Comparison of ENCODE assay signal across 8 mouse cellular contexts in genomic region chr12:86659447-86659968, GRCm38 (mm10). TPM values are rescaled to one million over a fixed set of nuclear protein-coding genes. Genes with fewer than 3 reads are reported as not detected.
A peak's percentile ranks its signal among the peaks of the same experiment; 100 is the strongest.
DNase-seq lines count a peak whose midpoint lies in the region; ATAC-seq lines count a peak whose summit lies in the region.

No protein-coding gene starts in this region.

- H3K36me3 ChIP-seq in lung, embryonic 16.5 days (ENCODE audit: control insufficient read depth, insufficient read depth, low read length), result no peaks in the 10 kb centered on the region
- no peaks in the 10 kb centered on the region for H3K36me3 ChIP-seq in midbrain, embryonic 13.5 days
- no peaks in the 10 kb centered on the region for H3K36me3 ChIP-seq in liver, embryonic 12.5 days

- ATAC-seq in lung, embryonic 16.5 days (ENCODE audit: low read depth), result peak; percentile 76
- peak; percentile 75 for ATAC-seq in midbrain, embryonic 13.5 days
- ATAC-seq in liver, embryonic 12.5 days, result no peak
- no peak for ATAC-seq in granulocyte monocyte progenitor cell, adult 5-6 weeks (replicated peaks; ENCODE audit: poor library complexity, severe bottlenecking)

- 0 out of 2 replicates have a peak overlapping the region, but pooled peaks have one; percentile 22 for H3K9ac ChIP-seq in lung, embryonic 16.5 days (ENCODE audit: low read length)
- no peak overlapping the region for H3K9ac ChIP-seq in midbrain, embryonic 13.5 days (replicated peaks)
- H3K9ac ChIP-seq in liver, embryonic 12.5 days, result no peak overlapping the region

- no peak overlapping the region for H3K4me3 ChIP-seq in lung, embryonic 16.5 days (ENCODE audit: low read length)
- H3K4me3 ChIP-seq in midbrain, embryonic 13.5 days (replicated peaks), result no peak overlapping the region
- no peak overlapping the region for H3K4me3 ChIP-seq in liver, embryonic 12.5 days

- 29% methylated on average over 6 of the region's 6 CpGs for WGBS in lung, embryonic 16.5 days
- WGBS in midbrain, embryonic 13.5 days, result 10% methylated on average over 6 of the region's 6 CpGs
- WGBS in liver, embryonic 12.5 days (ENCODE audit: insufficient replicate concordance), result 30% methylated on average over 6 of the region's 6 CpGs

- H3K9me3 ChIP-seq in lung, embryonic 16.5 days (ENCODE audit: control insufficient read depth, low read length), result no peaks in the 10 kb centered on the region
- no peaks in the 10 kb centered on the region for H3K9me3 ChIP-seq in midbrain, embryonic 13.5 days
- no peaks in the 10 kb centered on the region for H3K9me3 ChIP-seq in liver, embryonic 12.5 days (replicated peaks)

- no peak overlapping the region for H3K4me2 ChIP-seq in lung, embryonic 16.5 days (ENCODE audit: low read depth, low read length)
- no peak overlapping the region for H3K4me2 ChIP-seq in midbrain, embryonic 13.5 days (replicated peaks)
- H3K4me2 ChIP-seq in liver, embryonic 12.5 days, result no peak overlapping the region

- H3K27ac ChIP-seq in lung, embryonic 16.5 days (ENCODE audit: low read length), result peak overlapping the region; percentile 77
- peak overlapping the region; percentile 74 for H3K27ac ChIP-seq in midbrain, embryonic 13.5 days
- H3K27ac ChIP-seq in liver, embryonic 12.5 days, result no peak overlapping the region

- peak; percentile 60 to 74 for DNase-seq in frontal cortex, postnatal 36 days (ENCODE audit: low spot score in 2 of 2)
- no peak for DNase-seq in frontal cortex, postnatal 10 days (ENCODE audit: low spot score in 2 of 2)
- no peak for DNase-seq in lung, postnatal 14 days
- peak; percentile 56 for DNase-seq in thymus, postnatal 14 days

- H3K4me1 ChIP-seq in lung, embryonic 16.5 days (replicated peaks; ENCODE audit: control insufficient read depth, insufficient read depth, low read length), result 0 out of 2 replicates have a peak, but pooled peaks cover 2% of the 10 kb centered on the region
- H3K4me1 ChIP-seq in midbrain, embryonic 13.5 days (replicated peaks), result peaks cover 10% of the 10 kb centered on the region
- no peaks in the 10 kb centered on the region for H3K4me1 ChIP-seq in liver, embryonic 12.5 days

- no peaks in the 10 kb centered on the region for H3K27me3 ChIP-seq in lung, embryonic 16.5 days (ENCODE audit: control insufficient read depth, insufficient read depth, low read depth, low read length)
- H3K27me3 ChIP-seq in midbrain, embryonic 13.5 days, result no peaks in the 10 kb centered on the region
- peaks cover 6% of the 10 kb centered on the region; the same call in 1 of the 2 replicates for H3K27me3 ChIP-seq in liver, embryonic 12.5 days (replicated peaks)

RNA-seq across cellular contexts. Expression of gene Vash1, which starts 19.0 kb away (rescaled TPM):
- 9.7 and 10.0 TPM in 2 replicates for polyA plus RNA-seq in lung, embryonic 16.5 days (2015; fragmentation: Nextera tagmentation; extraction: Ambion mirVana)
- polyA plus RNA-seq in midbrain, embryonic 13.5 days (2015; fragmentation: Nextera tagmentation; extraction: Ambion mirVana), result 31.3 and 40.6 TPM in 2 replicates
- 2.3 and 2.7 TPM in 2 replicates for polyA plus RNA-seq in liver, embryonic 12.5 days (2016; fragmentation: Nextera tagmentation; extraction: Ambion mirVana)
- total RNA-seq in granulocyte monocyte progenitor cell, adult 5-6 weeks (2014; fragmentation: Nextera tagmentation), result 0.41 TPM in 1 of 2 replicates, not detected in the other
- 0.21 TPM in 1 of 2 replicates, not detected in the other for total RNA-seq in granulocyte monocyte progenitor cell, adult 5-6 weeks (2017)

Comparison
In these comparisons a context has a peak if more than half of its experiments do, and no peak if none do; other contexts are left out.
1. DNase-seq: peak in frontal cortex, postnatal 36 days (2 of 2) and thymus, postnatal 14 days (single experiment); none in frontal cortex, postnatal 10 days (0 of 2) and lung, postnatal 14 days (single experiment).
2. ATAC-seq: peak in lung, embryonic 16.5 days (single experiment) and midbrain, embryonic 13.5 days (single experiment); none in liver, embryonic 12.5 days (single experiment) and granulocyte monocyte progenitor cell, adult 5-6 weeks (single experiment).